Mouse (Mus musculus) Patski (cell line): Measurements from ENCODE around the gene Gm21987. TPM values are rescaled to one million over a fixed set of nuclear protein-coding genes. Genes with fewer than 3 reads are reported as not detected.
A peak's percentile ranks its signal among the peaks of the same experiment; 100 is the strongest.

Source experiments
- ATAC-seq: fragments of 100-300 bp; one replicate; pipeline ENCODE4 v1.8.0; 2021
- CTCF ChIA-PET: fragments of 350-600 bp; sonication (Branson Sonifier 250); formaldehyde crosslinking; loops from one replicate; lab custom pipeline; 2022; ENCODE audit warnings: inconsistent platforms; lab: Charles Lee
- POLR2A ChIA-PET: fragments of 350-600 bp; sonication (Branson Sonifier 250); formaldehyde crosslinking; loops from one replicate; lab custom pipeline; 2022; ENCODE audit warnings: antibody characterized with exemption, inconsistent platforms; lab: Charles Lee
- DNase-seq: peaks from one replicate; pipeline ENCODE4 v3.0.0-alpha.2; 2011; ENCODE audit warnings: low read depth, low spot score
- H3K27me3 ChIP-seq: fragments of 371-371 bp; one replicate; pipeline ENCODE4 v1.5.1; 2021
- CTCF ChIP-seq: fragments of 100-300 bp; IDR thresholded peaks from one replicate; pipeline ENCODE4 v1.5.1; 2021
- in situ Hi-C: fragments of 300-500 bp; cut with MboI; formaldehyde crosslinking; loops from 3 replicates; pipeline ENCODE4 v1.11.1; 2018; ENCODE audit warnings: low pct_unique_long_range_greater_than_20kb, mixed read lengths
- polyA plus RNA-seq: library from polyadenylated mRNA; unstranded; gene quantifications from one replicate; pipeline ENCODE4 v1.2.3, GENCODE M21; 2021

The Gm21987 gene
- polyA plus RNA-seq, 1 experiment from 2014 or later = not detected

DNA sequence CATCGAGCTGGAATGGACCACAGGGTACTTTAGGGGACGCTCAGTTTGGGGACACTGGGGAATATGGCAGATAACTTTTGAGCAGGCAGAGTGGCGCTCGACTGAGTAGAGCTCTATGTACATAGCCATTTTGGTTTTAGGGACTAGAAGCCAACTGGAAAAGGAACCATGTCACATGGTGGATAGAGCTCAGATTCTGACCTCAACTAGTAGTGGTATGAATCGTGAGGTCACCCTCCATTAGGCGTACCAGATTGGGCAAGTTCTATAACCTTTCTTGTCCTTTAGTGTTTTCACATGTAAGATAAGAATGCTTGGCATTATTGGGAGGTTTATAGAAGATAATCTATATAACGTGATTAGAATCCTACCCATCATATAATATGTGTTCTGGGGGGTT, 43.5 kb downstream of the Gm21987 start:
- no peak for TF ChIP-seq CTCF
- DNase-seq (no peak), ATAC-seq (no peak)
- POLR2A ChIA-PET = no interaction called here
- CTCF ChIA-PET = no interaction called here
- in situ Hi-C loops = no loop called here
- no peaks in the 10 kb centered on the region for H3K27me3 ChIP-seq

DNA sequence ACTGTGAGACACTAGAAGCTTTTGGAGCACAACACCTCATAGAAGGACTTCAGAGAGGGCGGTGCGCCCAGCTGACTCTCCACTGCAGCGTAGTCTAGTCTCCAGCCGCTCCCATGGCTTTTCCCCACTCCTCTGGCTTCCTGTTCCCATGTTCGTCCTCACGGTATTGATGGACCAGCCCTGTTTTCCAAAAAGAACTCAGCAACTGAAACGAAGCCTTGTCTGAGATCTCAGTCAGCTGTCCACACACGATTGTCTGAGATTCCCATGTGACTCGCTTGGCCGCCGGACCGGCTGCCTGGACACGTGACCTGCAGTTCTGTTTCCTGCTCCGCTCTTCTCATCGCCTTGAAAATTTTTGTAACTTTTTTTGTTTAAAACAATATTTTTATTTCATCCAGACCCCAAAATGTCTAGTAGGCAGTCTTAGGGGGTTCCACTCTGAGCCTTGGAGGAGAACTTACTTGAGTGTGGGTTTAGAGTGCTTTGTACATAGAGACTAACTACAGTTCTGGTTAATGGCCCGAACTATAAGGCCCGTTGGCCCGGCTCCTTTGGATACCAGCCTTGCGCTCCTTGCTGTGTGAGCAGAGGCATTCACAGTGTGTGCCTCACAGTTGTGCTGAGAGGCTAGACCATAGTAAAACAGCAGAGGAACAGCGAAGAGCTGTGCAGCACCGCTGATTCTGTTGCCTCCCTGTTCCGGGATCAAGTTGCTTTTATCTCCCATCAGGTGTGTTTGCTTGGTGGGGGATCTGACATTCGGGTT, 45.5 kb downstream of the Gm21987 start:
- DNase-seq (no peak), ATAC-seq (no peak)
- ChIA-PET POLR2A (no interaction called here), CTCF (no interaction called here)
- in situ Hi-C loops = no loop called here
- no peaks in the 10 kb centered on the region for H3K27me3 ChIP-seq
- no peak for TF ChIP-seq CTCF

DNA sequence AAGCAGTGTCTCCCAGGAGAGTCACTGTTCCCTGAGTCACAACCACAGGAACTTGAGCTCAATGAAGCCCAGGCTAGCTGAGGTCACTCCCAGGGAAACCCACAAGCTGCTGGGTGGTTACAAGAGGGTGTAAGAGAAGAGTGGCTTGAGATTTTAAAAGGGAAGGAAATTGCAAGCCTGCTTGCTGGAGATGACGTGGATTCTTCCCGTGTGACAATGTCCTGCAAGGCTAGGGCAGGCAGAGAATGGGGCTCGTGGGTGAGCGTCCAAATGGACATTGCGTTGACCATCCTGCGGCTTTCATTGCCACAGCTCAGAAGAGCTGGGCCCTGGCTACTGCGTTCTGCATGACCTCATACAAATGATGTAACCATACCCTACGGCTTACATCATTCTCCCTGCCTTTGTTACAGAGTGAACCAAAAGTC, 47.4 kb downstream of the Gm21987 start:
- H3K27me3 ChIP-seq = no peaks in the 10 kb centered on the region
- no peak for DNase-seq
- ChIA-PET POLR2A (no interaction called here), CTCF (interaction anchor here (0.7 to 1.1 kb wide), 3 partner anchors 13 to 35 kb away, joined by 3 read pairs; no protein-coding TSS in a partner anchor)
- TF ChIP-seq CTCF = no peak
- in situ Hi-C loops = no loop called here
- ATAC-seq = no peak

DNA sequence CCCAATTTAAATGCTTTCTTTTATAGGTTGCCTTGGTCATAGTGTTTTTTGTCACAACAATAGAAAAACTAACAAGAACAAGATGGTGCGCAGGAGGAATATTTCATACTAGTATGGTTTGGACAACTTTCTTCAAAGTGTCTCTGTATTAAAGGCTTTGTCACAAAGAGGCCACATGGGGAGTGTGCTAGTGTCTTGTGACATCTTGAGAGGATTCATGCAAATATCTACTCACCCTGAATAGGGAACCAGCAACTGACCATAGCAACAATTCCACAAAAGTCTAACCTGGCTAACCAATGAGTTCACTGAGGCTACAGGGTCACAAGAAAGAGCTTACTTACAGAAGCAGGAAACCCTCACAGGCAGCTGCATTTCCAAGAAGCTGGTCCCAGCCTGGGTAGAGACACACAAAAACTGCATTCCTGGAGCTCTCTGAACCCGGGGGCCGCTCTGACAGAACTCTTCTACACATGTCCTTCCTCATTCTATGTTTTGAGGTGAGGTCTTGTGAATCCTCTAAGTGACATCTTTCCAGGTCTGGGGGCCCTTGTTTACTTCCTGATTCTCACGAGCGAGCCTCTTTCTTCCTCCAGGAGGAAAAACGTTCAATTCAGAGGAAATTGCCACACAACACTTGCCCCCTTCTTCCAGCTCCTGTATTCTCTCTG, 48.4 kb downstream of the Gm21987 start:
- no peak for ATAC-seq
- POLR2A ChIA-PET = no interaction called here
- no peak for TF ChIP-seq CTCF
- in situ Hi-C loops = no loop called here
- DNase-seq = no peak
- H3K27me3 ChIP-seq = no peaks in the 10 kb centered on the region
- CTCF ChIA-PET = interaction anchor here (0.7 to 1.1 kb wide), 3 partner anchors 12 to 34 kb away, joined by 3 read pairs; no protein-coding TSS in a partner anchor

DNA sequence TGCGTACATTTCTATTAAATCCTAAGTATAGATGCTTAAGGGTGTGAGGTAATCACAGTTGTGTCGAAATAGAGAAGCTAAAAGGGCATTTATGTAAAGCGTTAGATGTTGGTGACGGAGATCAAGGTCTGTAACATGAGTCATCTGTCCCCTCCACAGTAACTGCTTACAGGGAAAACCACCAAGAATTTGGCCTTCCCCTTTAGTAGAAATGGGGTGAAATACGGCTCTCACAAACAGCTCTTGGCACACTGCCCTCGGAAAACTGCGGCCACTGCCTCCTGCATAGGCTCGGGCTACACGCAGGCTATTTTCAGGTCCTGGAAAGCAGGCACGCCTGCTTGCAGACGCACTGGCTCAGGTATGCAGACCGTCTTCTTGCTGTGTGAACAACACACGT, 49.3 kb downstream of the Gm21987 start:
- ChIA-PET POLR2A (no interaction called here), CTCF (interaction anchor here (0.8 kb wide), 1 partner anchor 74 kb away, joined by 3 read pairs; no protein-coding TSS in a partner anchor)
- H3K27me3 ChIP-seq = no peaks in the 10 kb centered on the region
- DNase-seq = peak; percentile 71
- ATAC-seq = peak; percentile 75
- no peak for TF ChIP-seq CTCF
- in situ Hi-C loops = no loop called here

DNA sequence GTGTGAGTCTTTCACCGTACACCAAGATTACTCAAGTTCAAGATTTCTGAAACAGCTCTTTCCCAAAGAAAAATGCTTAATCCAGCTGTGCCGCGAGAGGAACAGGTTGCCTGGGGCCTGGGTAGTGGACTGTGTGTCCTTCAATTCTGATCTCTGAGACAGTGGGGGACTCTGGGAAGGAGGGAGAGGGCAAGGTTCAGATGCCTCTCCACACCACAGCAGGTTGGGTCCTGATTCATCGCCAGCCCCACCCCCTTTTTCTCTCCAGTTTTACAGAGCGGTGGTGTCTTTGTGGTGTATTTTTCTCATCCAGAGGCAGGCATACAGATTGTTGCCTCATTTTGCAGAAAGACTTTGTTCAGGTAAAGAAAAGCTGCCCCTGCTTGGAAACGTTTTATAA, 51.4 kb downstream of the Gm21987 start:
- DNase-seq (no peak), ATAC-seq (no peak)
- ChIA-PET CTCF (no interaction called here), POLR2A (no interaction called here)
- no peak for TF ChIP-seq CTCF
- no peaks in the 10 kb centered on the region for H3K27me3 ChIP-seq
- in situ Hi-C loops = no loop called here

DNA sequence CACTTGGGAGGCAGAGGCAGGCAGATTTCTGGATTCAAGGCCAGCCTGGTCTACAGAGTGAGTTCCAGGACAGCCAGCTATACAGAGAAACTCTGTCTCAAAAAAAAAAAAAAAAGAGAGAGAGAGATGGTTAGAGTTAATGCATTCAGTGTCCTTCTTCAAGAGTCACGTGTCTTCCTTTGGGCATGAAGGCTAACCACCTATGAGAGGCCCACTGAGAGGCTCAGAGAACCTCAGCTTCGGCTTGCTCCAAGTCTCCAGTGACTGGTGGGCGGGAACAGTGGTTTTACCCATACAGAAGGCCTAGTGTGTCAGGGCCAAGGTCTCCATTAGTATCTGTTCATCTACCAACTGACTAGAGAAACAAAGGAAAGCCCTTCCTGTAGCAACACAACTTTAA, 52.2 kb downstream of the Gm21987 start:
- in situ Hi-C loops = no loop called here
- ChIA-PET CTCF (no interaction called here), POLR2A (interaction anchor here (0.7 kb wide), 1 partner anchor 49 kb away, joined by 5 read pairs; no protein-coding TSS in a partner anchor)
- TF ChIP-seq CTCF = no peak
- ATAC-seq = no peak
- H3K27me3 ChIP-seq = no peaks in the 10 kb centered on the region
- DNase-seq = no peak

DNA sequence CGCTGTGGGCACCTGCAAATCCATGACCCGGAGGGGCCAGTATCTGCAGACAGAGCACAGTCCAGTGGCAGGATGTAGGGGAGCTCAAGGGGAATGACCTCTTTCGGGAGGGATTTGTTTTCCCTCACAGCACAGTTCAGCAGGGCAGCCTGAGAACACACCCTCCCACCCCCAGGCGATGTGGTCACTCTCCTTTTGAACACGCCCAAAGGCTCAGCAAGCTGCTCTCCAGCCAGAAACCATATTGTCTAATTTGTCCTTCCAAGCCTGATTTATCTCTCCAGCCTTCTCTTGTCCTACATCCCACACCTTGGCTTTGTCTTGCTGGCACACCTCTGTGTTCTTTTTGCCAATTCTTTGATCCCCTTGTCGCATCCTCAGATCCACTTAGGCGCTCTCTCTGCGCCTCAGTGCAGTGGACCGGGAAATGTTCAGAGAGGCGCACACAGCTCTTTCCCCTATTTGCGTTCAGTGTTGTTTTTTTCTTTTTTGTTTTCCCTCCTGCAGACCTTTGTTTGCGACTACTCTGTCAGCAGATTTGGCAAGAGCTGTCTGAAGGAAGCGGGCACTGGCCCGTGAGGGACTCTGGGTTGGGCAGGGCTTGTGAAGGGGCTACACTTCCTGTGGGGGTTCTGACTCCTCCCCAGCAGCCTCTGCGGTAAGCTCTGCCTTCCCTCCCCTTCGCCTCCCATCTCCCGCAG, 52.8 kb downstream of the Gm21987 start:
- POLR2A ChIA-PET = interaction anchor here (0.7 to 1.2 kb wide), 2 partner anchors 49 to 53 kb away, joined by 3 to 5 read pairs; partner anchors contain the start of gene Adprh
- TF ChIP-seq CTCF = no peak
- DNase-seq (no peak), ATAC-seq (no peak)
- no peaks in the 10 kb centered on the region for H3K27me3 ChIP-seq
- in situ Hi-C loops = no loop called here
- CTCF ChIA-PET = no interaction called here

DNA sequence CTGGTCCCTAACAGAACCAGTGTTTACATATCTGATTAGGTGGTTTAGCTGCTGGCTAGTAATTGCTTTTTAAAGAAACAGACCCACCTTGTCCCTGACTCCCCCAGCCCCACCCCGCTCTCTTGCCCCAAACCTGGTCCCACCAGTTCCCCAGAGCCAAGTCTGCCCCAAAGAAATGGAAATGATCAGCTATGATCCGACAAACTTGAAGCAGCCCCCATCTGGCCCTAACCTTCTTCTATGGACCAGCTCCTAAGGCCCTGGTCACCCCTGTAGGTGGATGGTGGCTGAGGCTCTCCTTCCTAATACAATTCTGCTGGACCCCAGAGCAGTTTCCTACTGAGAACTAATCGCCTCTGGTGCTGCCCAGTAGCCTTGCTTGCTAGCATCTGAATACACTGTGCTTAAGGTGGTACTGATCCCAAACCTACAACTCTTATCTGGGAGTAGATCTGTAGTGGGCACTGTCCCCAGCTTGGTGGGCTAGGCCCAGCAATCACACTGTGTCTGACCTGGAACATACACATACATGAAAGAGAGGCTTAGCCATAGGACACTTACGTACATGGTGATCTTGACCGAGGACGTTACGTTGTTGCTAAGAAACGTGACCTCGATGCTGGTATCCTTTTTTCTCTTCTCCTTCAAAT, 53.6 kb downstream of the Gm21987 start:
- in situ Hi-C loops = no loop called here
- ATAC-seq (no peak), DNase-seq (no peak)
- ChIA-PET POLR2A (interaction anchor here (1.2 kb wide), 1 partner anchor 52 kb away, joined by 3 read pairs; the partner anchor contains the start of gene Adprh), CTCF (interaction anchor here (0.5 kb wide), 1 partner anchor 95 kb away, joined by 3 read pairs; no protein-coding TSS in a partner anchor)
- TF ChIP-seq CTCF = no peak
- H3K27me3 ChIP-seq = no peaks in the 10 kb centered on the region

DNA sequence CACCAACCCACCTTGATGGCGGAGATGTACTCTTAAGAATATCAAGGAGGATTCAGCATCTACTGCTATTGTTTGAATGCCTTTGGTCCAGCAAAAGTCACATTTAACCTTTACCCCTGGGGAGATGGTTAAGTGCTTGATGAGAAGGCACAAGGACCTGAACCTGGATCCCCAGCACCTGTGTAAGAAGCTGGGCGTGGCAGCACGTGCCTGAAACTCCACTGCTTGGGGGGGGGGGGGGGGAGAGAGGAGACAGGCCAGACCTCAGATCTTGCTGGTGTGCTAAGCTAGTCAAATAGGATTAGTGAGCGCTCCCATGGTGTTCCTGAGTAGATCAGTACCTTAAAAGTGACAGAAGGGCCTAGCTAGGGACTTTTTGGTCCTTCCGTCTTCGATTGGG, 54.6 kb downstream of the Gm21987 start:
- CTCF ChIA-PET = no interaction called here
- DNase-seq (no peak), ATAC-seq (no peak)
- no peak for TF ChIP-seq CTCF
- POLR2A ChIA-PET = no interaction called here
- in situ Hi-C loops = no loop called here
- no peaks in the 10 kb centered on the region for H3K27me3 ChIP-seq
